ENCODE assay signal across 11 mouse cellular contexts in the genomic region with DNA sequence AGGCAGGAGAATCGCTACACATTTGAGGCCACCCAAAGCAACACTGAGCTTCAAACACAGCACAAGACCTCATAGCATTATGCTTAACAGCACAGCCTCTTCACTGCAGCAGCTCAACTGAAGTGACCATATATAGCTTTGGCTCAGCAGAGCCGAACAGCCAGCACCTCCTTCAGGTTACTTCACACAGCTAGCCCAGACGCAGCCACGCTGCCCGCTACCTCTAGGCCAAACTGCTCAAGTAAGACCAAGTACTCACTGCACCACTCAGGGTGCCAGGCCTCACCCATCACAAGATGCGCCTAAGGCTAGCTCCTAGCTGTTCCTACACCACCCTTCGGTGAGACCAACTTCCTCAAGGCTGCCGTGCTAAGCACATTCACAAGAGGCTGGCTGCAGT. TPM values are rescaled to one million over a fixed set of nuclear protein-coding genes. Genes with fewer than 3 reads are reported as not detected.
DNase-seq lines count a peak whose midpoint lies in the region; ATAC-seq and TF ChIP-seq lines count a peak whose summit lies in the region.
"Had no signal": no experiment of that assay in that cellular context is flagged by ENCODE, and none has a peak within 500 bp of the region (broad histone marks: within the 10 kb centered on the region; RNA-seq: fewer than 3 reads in every experiment).

No protein-coding gene starts in this region.

- no peak for TF ChIP-seq POLR2A in heart, adult 2 months (IDR thresholded peaks at IDR 0.05; ENCODE audit: insufficient read depth, low read depth, low read length)

- no peaks in the 10 kb centered on the region for H3K27me3 ChIP-seq in heart, adult 2 months (ENCODE audit: control insufficient read depth, insufficient read depth, low read length)
- no peaks in the 10 kb centered on the region for H3K27me3 ChIP-seq in heart, embryonic 16.5 days (ENCODE audit: control insufficient read depth, insufficient read depth, low read length)

- peaks cover 10% of the 10 kb centered on the region for H3K79me2 ChIP-seq in heart, adult 2 months (replicated peaks; ENCODE audit: control insufficient read depth, insufficient read depth, low read length)

- no peak overlapping the region for H3K9ac ChIP-seq in heart, adult 2 months (ENCODE audit: low read depth, low read length)
- H3K9ac ChIP-seq in heart, embryonic 16.5 days (ENCODE audit: low read length): peak overlapping the region; percentile 38

- TF ChIP-seq EP300 in heart, adult 2 months (IDR thresholded peaks at IDR 0.05; ENCODE audit: insufficient read depth, low read depth, low read length): no peak

- WGBS in heart, adult 2 months: 63% methylated on average over 8 of the region's 8 CpGs
- 51% methylated on average over 8 of the region's 8 CpGs for WGBS in heart, embryonic 16.5 days

- no peak overlapping the region for H3K4me3 ChIP-seq in heart, adult 2 months
- no peak overlapping the region for H3K4me3 ChIP-seq in heart, embryonic 16.5 days (ENCODE audit: low read length)

- TF ChIP-seq CTCF in heart, adult 2 months (IDR thresholded peaks at IDR 0.05): peak; percentile 22; the same call in 1 of the 2 replicates

- no peak; the same call in 1 of the 2 replicates for ATAC-seq in heart, embryonic 16.5 days (replicated peaks; ENCODE audit: extremely low read depth, insufficient read depth, low FRiP score)

- DNase-seq in heart, adult 2 months: peak; percentile 22 to 31
- DNase-seq in heart, adult 11 months: no peak
- peak; percentile 32 for DNase-seq in lung, postnatal 36 days
- DNase-seq in lung, postnatal 14 days: no peak
- DNase-seq in skeletal muscle tissue, adult 2 months (ENCODE audit: low read depth, low spot score): peak; percentile 23
- no peak for DNase-seq in layer of hippocampus, adult 9-11 months
- DNase-seq in gastrocnemius, postnatal 14 days: no peak
- DNase-seq: cerebellum, adult 8-10 months; lung, embryonic 14.5 days; thymus, postnatal 36 days had no signal

- H3K4me2 ChIP-seq in heart, embryonic 16.5 days (ENCODE audit: low read depth, low read length): peak overlapping the region; percentile 34; the same call in 1 of the 2 replicates
- H3K4me2 ChIP-seq: lung, embryonic 14.5 days had no signal

- H3K4me1 ChIP-seq in heart, adult 2 months (ENCODE audit: control insufficient read depth, insufficient read depth, low read length): peaks cover 7% of the 10 kb centered on the region; the same call in 1 of the 2 replicates
- H3K4me1 ChIP-seq in heart, embryonic 16.5 days (ENCODE audit: control insufficient read depth, insufficient read depth, low read length): peaks cover 42% of the 10 kb centered on the region

- intact Hi-C loops in heart, adult 2 months (cut with DNase I): no loop called here
- intact Hi-C loops in gastrocnemius, postnatal 14 days (cut with DNase I; ENCODE audit: low total_unique reads): no loop called here

- no peaks in the 10 kb centered on the region for H3K9me3 ChIP-seq in heart, embryonic 16.5 days (replicated peaks; ENCODE audit: control insufficient read depth, low read length)

- no peak overlapping the region for H3K27ac ChIP-seq in heart, adult 2 months
- H3K27ac ChIP-seq in heart, embryonic 16.5 days (ENCODE audit: low read length): peak overlapping the region; percentile 77

- peaks cover 2% of the 10 kb centered on the region for H3K36me3 ChIP-seq in heart, adult 2 months (ENCODE audit: control insufficient read depth, insufficient read depth, low read length)
- peaks cover 25% of the 10 kb centered on the region for H3K36me3 ChIP-seq in heart, embryonic 16.5 days (ENCODE audit: control insufficient read depth, insufficient read depth)

RNA-seq across cellular contexts. Expression of a gene that starts 5.6 kb away (rescaled TPM):
- 10 to 100 TPM; 15.3 to 16.4 TPM for total RNA-seq in heart, adult 2 months (2021)
- polyA plus RNA-seq in heart, adult 2 months (2012; rRNA removed): 10.7 and 12.4 TPM in 2 replicates
- 39.6 and 41.1 TPM in 2 replicates for polyA plus RNA-seq in heart, embryonic 16.5 days (2015; fragmentation: Nextera tagmentation; extraction: Ambion mirVana)
- 10 to 100 TPM; 28.4 to 31.3 TPM for total RNA-seq in gastrocnemius, postnatal 14 days (2021)

RNA-seq across cellular contexts. Expression of a gene that starts 5.8 kb away (rescaled TPM):
- total RNA-seq in heart, adult 2 months (2021): 1 to 10 TPM; 5.8 to 6.4 TPM
- 4.7 and 7.8 TPM in 2 replicates for polyA plus RNA-seq in heart, adult 2 months (2012; rRNA removed)
- polyA plus RNA-seq in heart, embryonic 16.5 days (2015; fragmentation: Nextera tagmentation; extraction: Ambion mirVana): 14.8 and 16.8 TPM in 2 replicates
- total RNA-seq in gastrocnemius, postnatal 14 days (2021): 1 to 10 TPM; 5.0 to 7.5 TPM

RNA-seq across cellular contexts. Expression of a gene that starts 28.5 kb away (rescaled TPM):
- total RNA-seq in heart, adult 2 months (2021): 1 to 10 TPM; 2.6 to 2.7 TPM
- polyA plus RNA-seq in heart, adult 2 months (2012; rRNA removed): 3.7 and 5.6 TPM in 2 replicates
- polyA plus RNA-seq in heart, embryonic 16.5 days (2015; fragmentation: Nextera tagmentation; extraction: Ambion mirVana): 11.9 and 16.2 TPM in 2 replicates
- total RNA-seq in gastrocnemius, postnatal 14 days (2021): 1 to 10 TPM; 3.6 TPM

RNA-seq across cellular contexts. Expression of a gene that starts 29.4 kb away (rescaled TPM):
- 10 to 100 TPM; 16.9 to 18.6 TPM for total RNA-seq in heart, adult 2 months (2021)
- 25.2 and 32.7 TPM in 2 replicates for polyA plus RNA-seq in heart, adult 2 months (2012; rRNA removed)
- polyA plus RNA-seq in heart, embryonic 16.5 days (2015; fragmentation: Nextera tagmentation; extraction: Ambion mirVana): 15.5 and 18.6 TPM in 2 replicates
- total RNA-seq in gastrocnemius, postnatal 14 days (2021): 10 to 100 TPM; 21.2 to 22.9 TPM

RNA-seq across cellular contexts. Expression of a gene that starts 31.4 kb away (rescaled TPM):
- total RNA-seq in heart, adult 2 months (2021): not detected
- polyA plus RNA-seq in heart, adult 2 months (2012; rRNA removed): 0.18 TPM in 1 of 2 replicates, not detected in the other
- polyA plus RNA-seq in heart, embryonic 16.5 days (2015; fragmentation: Nextera tagmentation; extraction: Ambion mirVana): 4.6 and 13.3 TPM in 2 replicates
- not detected for total RNA-seq in gastrocnemius, postnatal 14 days (2021)

Comparison
In these comparisons a context has a peak if more than half of its experiments do, and no peak if none do; other contexts are left out.
1. DNase-seq: peak in heart, adult 2 months (2 of 2), lung, postnatal 36 days (single experiment) and skeletal muscle tissue, adult 2 months (single experiment); none in heart, adult 11 months (single experiment), lung, postnatal 14 days (single experiment), layer of hippocampus, adult 9-11 months (single experiment) and gastrocnemius, postnatal 14 days (single experiment).